Comparison of ENCODE assay signal across 11 mouse cellular contexts in genomic region chr6:119709552-119709951, GRCm38 (mm10).
DNase-seq lines count a peak whose midpoint lies in the region; ATAC-seq and TF ChIP-seq lines count a peak whose summit lies in the region.
"Had no signal": no experiment of that assay in that cellular context is flagged by ENCODE, and none has a peak within 500 bp of the region (broad histone marks: within the 10 kb centered on the region; RNA-seq: fewer than 3 reads in every experiment).

No protein-coding gene starts in this region.

- H3K4me2 ChIP-seq in hindbrain, embryonic 11.5 days (replicated peaks; ENCODE audit: low read depth, low read length), result no peak overlapping the region
- H3K4me2 ChIP-seq in hindbrain, embryonic 16.5 days (ENCODE audit: low read length), result no peak overlapping the region
- H3K4me2 ChIP-seq: embryonic facial prominence, embryonic 13.5 days; heart, embryonic 13.5 days had no signal

- no peak overlapping the region for H3K27ac ChIP-seq in hindbrain, embryonic 11.5 days (ENCODE audit: low read depth, low read length)
- H3K27ac ChIP-seq in hindbrain, embryonic 16.5 days (ENCODE audit: low read depth, low read length), result no peak overlapping the region
- H3K27ac ChIP-seq in thymus, adult 2 months (ENCODE audit: control insufficient read depth, insufficient read depth, low read length), result no peak overlapping the region
- H3K27ac ChIP-seq in heart, embryonic 10.5 days, result no peak overlapping the region
- H3K27ac ChIP-seq: embryonic facial prominence, embryonic 13.5 days; heart, embryonic 13.5 days had no signal

- no peaks in the 10 kb centered on the region for H3K9me3 ChIP-seq in hindbrain, embryonic 11.5 days (ENCODE audit: control insufficient read depth, low read length)
- H3K9me3 ChIP-seq in hindbrain, embryonic 16.5 days (ENCODE audit: control insufficient read depth, low read length), result no peaks in the 10 kb centered on the region
- H3K9me3 ChIP-seq in heart, embryonic 10.5 days, result no peaks in the 10 kb centered on the region
- H3K9me3 ChIP-seq: embryonic facial prominence, embryonic 13.5 days; heart, embryonic 13.5 days had no signal

- H3K9ac ChIP-seq in hindbrain, embryonic 11.5 days (ENCODE audit: low read depth, low read length), result no peak overlapping the region
- no peak overlapping the region for H3K9ac ChIP-seq in hindbrain, embryonic 16.5 days (ENCODE audit: low read depth, low read length)
- H3K9ac ChIP-seq: embryonic facial prominence, embryonic 13.5 days; heart, embryonic 13.5 days had no signal

- TF ChIP-seq POLR2A in thymus, adult 2 months (IDR thresholded peaks at IDR 0.05; ENCODE audit: control insufficient read depth, extremely low read depth, insufficient read depth, low read length, poor library complexity), result no peak

- no peaks in the 10 kb centered on the region for H3K36me3 ChIP-seq in hindbrain, embryonic 11.5 days (ENCODE audit: control insufficient read depth, insufficient read depth, low read length)
- peaks cover 5% of the 10 kb centered on the region; the same call in 1 of the 2 replicates for H3K36me3 ChIP-seq in hindbrain, embryonic 16.5 days (ENCODE audit: control insufficient read depth, insufficient read depth, low read length)
- no peaks in the 10 kb centered on the region for H3K36me3 ChIP-seq in thymus, adult 2 months (ENCODE audit: control insufficient read depth, insufficient read depth, low read length)
- H3K36me3 ChIP-seq in heart, embryonic 10.5 days, result 0 out of 2 replicates have a peak, but pooled peaks cover 5% of the 10 kb centered on the region

- no peak for ATAC-seq in hindbrain, embryonic 11.5 days (ENCODE audit: low FRiP score)
- ATAC-seq in hindbrain, embryonic 16.5 days, result no peak

- no peak for TF ChIP-seq CTCF in thymus, adult 2 months (IDR thresholded peaks at IDR 0.05; ENCODE audit: borderline replicate concordance, control insufficient read depth, extremely low read depth, insufficient read depth, low read length, poor library complexity)

- DNase-seq in hindbrain, embryonic 11.5 days (ENCODE audit: low spot score), result peak; percentile 4
- DNase-seq in thymus, adult 2 months, result peak; percentile 30
- no peak for DNase-seq in thymus, adult 18-20 months
- DNase-seq in induced T-regulatory cell, adult 2 months (ENCODE audit: low read depth), result peak; percentile 5
- DNase-seq in ovary, postnatal 10 days (ENCODE audit: low spot score), result no peak
- DNase-seq in Muller cell, postnatal 12 days (ENCODE audit: inconsistent ontology term), result no peak
- DNase-seq in heart, embryonic 10.5 days (ENCODE audit: low spot score), result no peak
- DNase-seq: spleen, adult 18-20 months had no signal

- no peaks in the 10 kb centered on the region for H3K4me1 ChIP-seq in hindbrain, embryonic 11.5 days (replicated peaks; ENCODE audit: control insufficient read depth, insufficient read depth, low read length)
- no peaks in the 10 kb centered on the region for H3K4me1 ChIP-seq in hindbrain, embryonic 16.5 days (ENCODE audit: control insufficient read depth, insufficient read depth, low read depth, low read length)
- H3K4me1 ChIP-seq in thymus, adult 2 months (replicated peaks; ENCODE audit: control insufficient read depth, insufficient read depth, low read length), result peaks cover 8% of the 10 kb centered on the region
- H3K4me1 ChIP-seq in heart, embryonic 10.5 days, result no peaks in the 10 kb centered on the region
- H3K4me1 ChIP-seq: embryonic facial prominence, embryonic 13.5 days had no signal

- no peak overlapping the region for H3K4me3 ChIP-seq in hindbrain, embryonic 11.5 days (ENCODE audit: low read depth, low read length)
- H3K4me3 ChIP-seq in hindbrain, embryonic 16.5 days (ENCODE audit: low read length), result no peak overlapping the region
- no peak overlapping the region for H3K4me3 ChIP-seq in thymus, adult 2 months (ENCODE audit: control insufficient read depth, insufficient read depth, low read length)
- H3K4me3 ChIP-seq in heart, embryonic 10.5 days, result no peak overlapping the region
- H3K4me3 ChIP-seq: embryonic facial prominence, embryonic 13.5 days; heart, embryonic 13.5 days had no signal

- H3K27me3 ChIP-seq in hindbrain, embryonic 11.5 days (ENCODE audit: control insufficient read depth, insufficient read depth, low read length), result no peaks in the 10 kb centered on the region
- H3K27me3 ChIP-seq in hindbrain, embryonic 16.5 days (replicated peaks; ENCODE audit: control insufficient read depth, insufficient read depth, low read length), result no peaks in the 10 kb centered on the region
- H3K27me3 ChIP-seq in thymus, adult 2 months (ENCODE audit: control insufficient read depth, insufficient read depth, low read length), result no peaks in the 10 kb centered on the region
- no peaks in the 10 kb centered on the region for H3K27me3 ChIP-seq in heart, embryonic 10.5 days (ENCODE audit: insufficient read depth, poor library complexity, severe bottlenecking)
- H3K27me3 ChIP-seq: embryonic facial prominence, embryonic 13.5 days; heart, embryonic 13.5 days had no signal

Comparison
In these comparisons a context has a peak if more than half of its experiments do, and no peak if none do; other contexts are left out.
1. DNase-seq: peak in hindbrain, embryonic 11.5 days (single experiment), thymus, adult 2 months (single experiment) and induced T-regulatory cell, adult 2 months (single experiment); none in thymus, adult 18-20 months (0 of 2), ovary, postnatal 10 days (single experiment), Muller cell, postnatal 12 days (single experiment) and heart, embryonic 10.5 days (single experiment).